Mouse (Mus musculus): Measurements from ENCODE around the gene M6pr. TPM values are rescaled to one million over a fixed set of nuclear protein-coding genes. Genes with fewer than 3 reads are reported as not detected.

M6pr gene
- total and polyA plus RNA-seq, 3 experiments, result 27.4 to 552 (median 190) TPM

DNA sequence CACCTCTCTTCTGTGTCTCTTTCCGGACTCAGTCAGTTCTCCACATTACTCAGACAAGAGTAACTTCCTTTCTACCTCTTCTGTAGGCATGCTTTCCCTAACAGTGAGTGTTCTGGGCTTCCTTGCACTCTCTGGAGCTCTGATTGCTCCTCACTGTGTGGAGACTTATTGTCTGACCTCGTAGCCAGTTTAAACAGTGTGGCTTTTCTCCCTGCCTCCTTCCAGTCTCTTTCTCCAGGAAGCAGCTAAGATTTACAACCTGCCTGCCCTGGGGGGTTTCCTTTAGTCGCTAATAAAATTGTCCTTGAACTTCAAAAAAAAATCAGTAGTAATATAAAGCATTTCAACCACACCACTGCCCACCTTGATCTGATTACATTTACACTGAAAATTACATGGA lies 18.3 kb upstream of the M6pr start:
- DNase-seq (ENCODE audit: low spot score) (no peak), ATAC-seq (ENCODE audit: extremely low read depth, insufficient number of reproducible peaks, low FRiP score, poor library complexity, severe bottlenecking) (no peak)
- Histone ChIP-seq H3K9me3 (replicated peaks) (no peaks in the 10 kb centered on the region), H3K4me3 (ENCODE audit: low read depth, low read length) (no peak overlapping the region), H3K4me1 (ENCODE audit: insufficient read depth, low read depth, low read length) (peaks cover 45% of the 10 kb centered on the region), H3K27me3 (ENCODE audit: insufficient read depth, low read length) (no peaks in the 10 kb centered on the region), H3K36me3 (replicated peaks) (no peaks in the 10 kb centered on the region)
- TF ChIP-seq CTCF (IDR thresholded peaks at IDR 0.05; ENCODE audit: low read depth, low read length) (no peak), TAL1 (conservative IDR thresholded peaks at IDR 0.05; ENCODE audit: low read depth, low read length) (no peak), GATA1 (IDR thresholded peaks at IDR 0.05; ENCODE audit: borderline replicate concordance, low read length) (no peak), GATA2 (IDR thresholded peaks at IDR 0.05; ENCODE audit: borderline replicate concordance, low read depth, low read length) (no peak), POLR2AphosphoS5 (IDR thresholded peaks at IDR 0.05; ENCODE audit: insufficient replicate concordance, low read depth, low read length) (no peak)

DNA sequence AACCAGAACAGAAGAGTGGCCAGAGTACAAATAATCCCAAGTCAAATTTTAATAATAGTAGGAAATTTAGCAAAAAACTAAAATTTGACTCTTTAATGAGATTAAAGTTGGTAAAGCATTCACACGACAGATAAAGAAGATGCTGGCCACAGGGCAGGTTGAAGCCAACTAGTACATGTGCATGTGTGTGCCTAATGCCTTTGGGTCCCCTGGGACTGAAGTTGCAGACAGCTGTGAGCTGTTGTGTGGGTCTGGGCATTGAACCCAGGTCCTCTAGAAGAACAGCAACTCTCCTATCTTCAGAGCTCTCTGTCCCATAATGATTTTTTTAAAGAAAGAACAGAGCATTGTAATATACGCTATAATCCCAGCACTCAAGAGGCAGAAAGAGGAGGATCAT lies 17.3 kb upstream of the M6pr start:
- H3K4me1 ChIP-seq (ENCODE audit: insufficient read depth, low read depth, low read length), result peaks cover 48% of the 10 kb centered on the region

DNA sequence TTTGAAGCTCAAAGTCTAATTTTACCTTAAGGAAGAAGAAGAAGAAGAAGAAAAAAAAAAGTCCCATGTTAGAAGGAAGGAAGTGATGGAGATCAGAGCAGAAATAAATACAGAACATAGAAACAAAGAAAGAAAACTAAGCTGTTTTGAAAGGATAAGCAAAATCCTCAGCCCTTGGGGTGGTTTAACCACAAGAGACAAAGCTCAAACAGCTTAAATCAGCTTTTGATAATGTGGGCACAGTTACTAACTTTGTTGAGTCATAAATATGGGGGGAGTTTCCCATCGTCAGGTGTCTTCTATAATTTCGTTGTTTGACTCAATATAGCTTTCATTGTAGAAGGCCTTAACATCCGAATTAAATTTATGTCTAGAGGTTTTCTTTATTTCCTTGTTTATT lies 16.8 kb upstream of the M6pr start:
- H3K4me3 ChIP-seq (ENCODE audit: low read depth, low read length), result no peak overlapping the region
- no peaks in the 10 kb centered on the region for H3K27me3 ChIP-seq (ENCODE audit: insufficient read depth, low read length)
- TF ChIP-seq GATA1 (IDR thresholded peaks at IDR 0.05; ENCODE audit: borderline replicate concordance, low read length) (no peak), POLR2AphosphoS5 (IDR thresholded peaks at IDR 0.05; ENCODE audit: insufficient replicate concordance, low read depth, low read length) (no peak), CTCF (IDR thresholded peaks at IDR 0.05; ENCODE audit: low read depth, low read length) (no peak), TAL1 (conservative IDR thresholded peaks at IDR 0.05; ENCODE audit: low read depth, low read length) (no peak), GATA2 (IDR thresholded peaks at IDR 0.05; ENCODE audit: borderline replicate concordance, low read depth, low read length) (no peak)
- no peaks in the 10 kb centered on the region for H3K9me3 ChIP-seq (replicated peaks)
- H3K36me3 ChIP-seq (replicated peaks), result no peaks in the 10 kb centered on the region
- peaks cover 50% of the 10 kb centered on the region for H3K4me1 ChIP-seq (ENCODE audit: insufficient read depth, low read depth, low read length)
- ATAC-seq (ENCODE audit: extremely low read depth, insufficient number of reproducible peaks, low FRiP score, poor library complexity, severe bottlenecking) (no peak), DNase-seq (ENCODE audit: low spot score) (no peak)

More for the DNA sequence above, 17.3 kb upstream of the M6pr start:
- Histone ChIP-seq H3K4me3 (ENCODE audit: low read depth, low read length) (no peak overlapping the region), H3K36me3 (replicated peaks) (no peaks in the 10 kb centered on the region), H3K9me3 (replicated peaks) (no peaks in the 10 kb centered on the region), H3K27me3 (ENCODE audit: insufficient read depth, low read length) (no peaks in the 10 kb centered on the region)
- DNase-seq (ENCODE audit: low spot score), result no peak
- TF ChIP-seq GATA1 (IDR thresholded peaks at IDR 0.05; ENCODE audit: borderline replicate concordance, low read length) (no peak), CTCF (IDR thresholded peaks at IDR 0.05; ENCODE audit: low read depth, low read length) (no peak), TAL1 (conservative IDR thresholded peaks at IDR 0.05; ENCODE audit: low read depth, low read length) (no peak), POLR2AphosphoS5 (IDR thresholded peaks at IDR 0.05; ENCODE audit: insufficient replicate concordance, low read depth, low read length) (no peak), GATA2 (IDR thresholded peaks at IDR 0.05; ENCODE audit: borderline replicate concordance, low read depth, low read length) (no peak)
- ATAC-seq (ENCODE audit: extremely low read depth, insufficient number of reproducible peaks, low FRiP score, poor library complexity, severe bottlenecking), result no peak

- ATAC-seq (ENCODE audit: extremely low read depth, insufficient number of reproducible peaks, low FRiP score, poor library complexity, severe bottlenecking) (no peak), DNase-seq (ENCODE audit: low spot score) (no peak)
- H3K4me1 ChIP-seq (ENCODE audit: insufficient read depth, low read depth, low read length), result peaks cover 50% of the 10 kb centered on the region
- TF ChIP-seq GATA1 (IDR thresholded peaks at IDR 0.05; ENCODE audit: borderline replicate concordance, low read length) (no peak), GATA2 (IDR thresholded peaks at IDR 0.05; ENCODE audit: borderline replicate concordance, low read depth, low read length) (no peak), CTCF (IDR thresholded peaks at IDR 0.05; ENCODE audit: low read depth, low read length) (no peak), POLR2AphosphoS5 (IDR thresholded peaks at IDR 0.05; ENCODE audit: insufficient replicate concordance, low read depth, low read length) (no peak), TAL1 (conservative IDR thresholded peaks at IDR 0.05; ENCODE audit: low read depth, low read length) (no peak)
- H3K27me3 ChIP-seq (ENCODE audit: insufficient read depth, low read length), result no peaks in the 10 kb centered on the region
- H3K4me3 ChIP-seq (ENCODE audit: low read depth, low read length), result no peak overlapping the region
- H3K9me3 ChIP-seq (replicated peaks), result no peaks in the 10 kb centered on the region
- H3K36me3 ChIP-seq (replicated peaks), result no peaks in the 10 kb centered on the region
Measured at GRCm38 (mm10) chr6:122292184-122292583, 16.3 kb upstream of the M6pr start.

GRCm38 (mm10) chr6:122293121-122293520 lies 15.4 kb upstream of the M6pr start:
- Histone ChIP-seq H3K27me3 (ENCODE audit: insufficient read depth, low read length) (no peaks in the 10 kb centered on the region), H3K9me3 (replicated peaks) (no peaks in the 10 kb centered on the region), H3K36me3 (replicated peaks) (no peaks in the 10 kb centered on the region), H3K4me1 (ENCODE audit: insufficient read depth, low read depth, low read length) (peaks cover 58% of the 10 kb centered on the region), H3K4me3 (ENCODE audit: low read depth, low read length) (no peak overlapping the region)
- ATAC-seq (ENCODE audit: extremely low read depth, insufficient number of reproducible peaks, low FRiP score, poor library complexity, severe bottlenecking) (no peak), DNase-seq (ENCODE audit: low spot score) (no peak)
- TF ChIP-seq GATA1 (IDR thresholded peaks at IDR 0.05; ENCODE audit: borderline replicate concordance, low read length) (no peak), POLR2AphosphoS5 (IDR thresholded peaks at IDR 0.05; ENCODE audit: insufficient replicate concordance, low read depth, low read length) (no peak), GATA2 (IDR thresholded peaks at IDR 0.05; ENCODE audit: borderline replicate concordance, low read depth, low read length) (no peak), CTCF (IDR thresholded peaks at IDR 0.05; ENCODE audit: low read depth, low read length) (no peak), TAL1 (conservative IDR thresholded peaks at IDR 0.05; ENCODE audit: low read depth, low read length) (no peak)

GRCm38 (mm10) chr6:122293796-122294195 lies 14.7 kb upstream of the M6pr start:
- Histone ChIP-seq H3K4me3 (ENCODE audit: low read depth, low read length) (no peak overlapping the region), H3K9me3 (replicated peaks) (no peaks in the 10 kb centered on the region), H3K36me3 (replicated peaks) (no peaks in the 10 kb centered on the region), H3K4me1 (ENCODE audit: insufficient read depth, low read depth, low read length) (peaks cover 58% of the 10 kb centered on the region), H3K27me3 (ENCODE audit: insufficient read depth, low read length) (no peaks in the 10 kb centered on the region)
- ATAC-seq (ENCODE audit: extremely low read depth, insufficient number of reproducible peaks, low FRiP score, poor library complexity, severe bottlenecking), result no peak
- TF ChIP-seq TAL1 (conservative IDR thresholded peaks at IDR 0.05; ENCODE audit: low read depth, low read length) (no peak), CTCF (IDR thresholded peaks at IDR 0.05; ENCODE audit: low read depth, low read length) (no peak), POLR2AphosphoS5 (IDR thresholded peaks at IDR 0.05; ENCODE audit: insufficient replicate concordance, low read depth, low read length) (no peak), GATA1 (IDR thresholded peaks at IDR 0.05; ENCODE audit: borderline replicate concordance, low read length) (no peak), GATA2 (IDR thresholded peaks at IDR 0.05; ENCODE audit: borderline replicate concordance, low read depth, low read length) (no peak)
- no peak for DNase-seq (ENCODE audit: low spot score)

Data from G1E (cell line).